Mouse (Mus musculus) kidney, adult 2 months (tissue): ENCODE data around the gene Ubl7. TPM values are rescaled to one million over a fixed set of nuclear protein-coding genes. Genes with fewer than 3 reads are reported as not detected.

Experiments
- DNase-seq: peaks from one replicate; pipeline ENCODE4 v3.0.0; 2021
- H3K27ac ChIP-seq: fragments of 200-500 bp; 2 replicates; pipeline ENCODE4 v1.5.1; 2012; ENCODE audit warnings: low read depth, low read length, control low read depth, inconsistent platforms; ENCODE audit not compliant: insufficient read depth
- H3K27me3 ChIP-seq: fragments of 200-500 bp; replicated peaks from 2 replicates; pipeline ENCODE4 v1.6.1; 2012; ENCODE audit warnings: mild to moderate bottlenecking, moderate library complexity, low read length, inconsistent platforms; ENCODE audit not compliant: control insufficient read depth, insufficient read depth
- H3K36me3 ChIP-seq: fragments of 200-500 bp; 2 replicates; pipeline ENCODE4 v1.6.1; 2012; ENCODE audit warnings: mild to moderate bottlenecking, moderate library complexity, low read length, inconsistent platforms; ENCODE audit not compliant: control insufficient read depth, insufficient read depth
- H3K4me1 ChIP-seq: fragments of 200-500 bp; 2 replicates; pipeline ENCODE4 v1.6.1; 2011; ENCODE audit warnings: low read length; ENCODE audit not compliant: control insufficient read depth, insufficient read depth
- H3K4me3 ChIP-seq: fragments of 200-500 bp; 2 replicates; pipeline ENCODE4 v1.5.1; 2011; ENCODE audit warnings: mild to moderate bottlenecking, low read depth, low read length, control low read depth; ENCODE audit not compliant: insufficient read depth
- CTCF ChIP-seq: fragments of 200-500 bp; conservative IDR thresholded peaks from 2 replicates; pipeline ENCODE4 v1.5.1; 2011; ENCODE audit warnings: low read depth, mild to moderate bottlenecking, control low read depth, low read length, moderate library complexity, mixed read lengths; ENCODE audit not compliant: insufficient read depth, insufficient read length
- POLR2A ChIP-seq: fragments of 200-500 bp; IDR thresholded peaks from one replicate; pipeline ENCODE4 v1.6.1; 2011; ENCODE audit warnings: low read depth, low read length, control low read depth
- WGBS: fragments of 180-500 bp; shearing (Covaris S2); methylation state at CpG from one replicate; pipeline ENCODE4 v1.1.7; 2018; 5-methylcytosine and 5-hydroxymethylcytosine counted together
- polyA plus RNA-seq: library from polyadenylated mRNA; depleted of rRNA; stranded (reverse); fragments of >200 nt; gene quantifications from 2 replicates; pipeline ENCODE4 v1.2.3, GENCODE M21; 2012

Gene Ubl7
- polyA plus RNA-seq, 1 experiment: 144 TPM

- H3K27ac ChIP-seq: no peak overlapping the region
- DNase-seq: no peak
- peaks cover 1% of the 10 kb centered on the region; the same call in 1 of the 2 replicates for H3K27me3 ChIP-seq
- WGBS: 79% methylated on average over 2 of the region's 2 CpGs
- no peaks in the 10 kb centered on the region for H3K36me3 ChIP-seq
- no peak for TF ChIP-seq POLR2A
- TF ChIP-seq CTCF: no peak
- no peaks in the 10 kb centered on the region for H3K4me1 ChIP-seq
- peak overlapping the region; percentile 78; the same call in 1 of the 2 replicates for H3K4me3 ChIP-seq
These were observed 31.3 kb downstream of the Ubl7 start for GRCm38 (mm10) chr9:57942039-57942438.

GRCm38 (mm10) chr9:57943067-57943466 lies 32.3 kb downstream of the Ubl7 start:
- WGBS: 53% methylated on average over 2 of the region's 2 CpGs
- Histone ChIP-seq H3K36me3 (no peaks in the 10 kb centered on the region), H3K4me3 (no peak overlapping the region), H3K4me1 (no peaks in the 10 kb centered on the region), H3K27ac (no peak overlapping the region), H3K27me3 (peaks cover 1% of the 10 kb centered on the region; the same call in 1 of the 2 replicates)
- no peak for DNase-seq
- TF ChIP-seq CTCF: no peak
- no peak for TF ChIP-seq POLR2A

- Histone ChIP-seq H3K36me3 (no peaks in the 10 kb centered on the region), H3K27me3 (peaks cover 1% of the 10 kb centered on the region; the same call in 1 of the 2 replicates), H3K4me1 (no peaks in the 10 kb centered on the region), H3K4me3 (no peak overlapping the region), H3K27ac (no peak overlapping the region)
- DNase-seq: peak; percentile 54
- TF ChIP-seq CTCF: peak; percentile 71
- TF ChIP-seq POLR2A: no peak
- WGBS: 37% methylated on average over 5 of the region's 5 CpGs
These were observed 33.8 kb downstream of the Ubl7 start for GRCm38 (mm10) chr9:57944572-57944971.

- no peak overlapping the region for H3K27ac ChIP-seq
- no peak overlapping the region for H3K4me3 ChIP-seq
- no peaks in the 10 kb centered on the region for H3K4me1 ChIP-seq
- 87% methylated on average over 8 of the region's 8 CpGs for WGBS
- no peak for TF ChIP-seq CTCF
- TF ChIP-seq POLR2A: no peak
- H3K27me3 ChIP-seq: no peaks in the 10 kb centered on the region
- H3K36me3 ChIP-seq: no peaks in the 10 kb centered on the region
- no peak for DNase-seq
These were observed 35.2 kb downstream of the Ubl7 start for GRCm38 (mm10) chr9:57945771-57946616.

GRCm38 (mm10) chr9:57947381-57948030 lies 36.7 kb downstream of the Ubl7 start:
- DNase-seq: no peak
- Histone ChIP-seq H3K36me3 (no peaks in the 10 kb centered on the region), H3K4me3 (no peak overlapping the region), H3K27me3 (no peaks in the 10 kb centered on the region), H3K4me1 (no peaks in the 10 kb centered on the region), H3K27ac (no peak overlapping the region)
- 53% methylated on average over 7 of the region's 7 CpGs for WGBS
- TF ChIP-seq CTCF (no peak), POLR2A (no peak)

- H3K4me1 ChIP-seq: no peaks in the 10 kb centered on the region
These were observed 37.7 kb downstream of the Ubl7 start for GRCm38 (mm10) chr9:57948333-57948931.

More at GRCm38 (mm10) chr9:57948333-57948931, 37.7 kb downstream of the Ubl7 start:
- H3K4me3 ChIP-seq: no peak overlapping the region
- no peak overlapping the region for H3K27ac ChIP-seq
- TF ChIP-seq CTCF (no peak), POLR2A (no peak)
- WGBS: 78% methylated on average over 7 of the region's 7 CpGs
- no peak for DNase-seq
- no peaks in the 10 kb centered on the region for H3K27me3 ChIP-seq
- H3K36me3 ChIP-seq: no peaks in the 10 kb centered on the region
